Mouse (Mus musculus): Measurements from ENCODE around the gene Nlgn1. TPM values are rescaled to one million over a fixed set of nuclear protein-coding genes. Genes with fewer than 3 reads are reported as not detected.

Nlgn1 gene
- polyA plus RNA-seq, 1 experiment, result 0.09 TPM

DNA sequence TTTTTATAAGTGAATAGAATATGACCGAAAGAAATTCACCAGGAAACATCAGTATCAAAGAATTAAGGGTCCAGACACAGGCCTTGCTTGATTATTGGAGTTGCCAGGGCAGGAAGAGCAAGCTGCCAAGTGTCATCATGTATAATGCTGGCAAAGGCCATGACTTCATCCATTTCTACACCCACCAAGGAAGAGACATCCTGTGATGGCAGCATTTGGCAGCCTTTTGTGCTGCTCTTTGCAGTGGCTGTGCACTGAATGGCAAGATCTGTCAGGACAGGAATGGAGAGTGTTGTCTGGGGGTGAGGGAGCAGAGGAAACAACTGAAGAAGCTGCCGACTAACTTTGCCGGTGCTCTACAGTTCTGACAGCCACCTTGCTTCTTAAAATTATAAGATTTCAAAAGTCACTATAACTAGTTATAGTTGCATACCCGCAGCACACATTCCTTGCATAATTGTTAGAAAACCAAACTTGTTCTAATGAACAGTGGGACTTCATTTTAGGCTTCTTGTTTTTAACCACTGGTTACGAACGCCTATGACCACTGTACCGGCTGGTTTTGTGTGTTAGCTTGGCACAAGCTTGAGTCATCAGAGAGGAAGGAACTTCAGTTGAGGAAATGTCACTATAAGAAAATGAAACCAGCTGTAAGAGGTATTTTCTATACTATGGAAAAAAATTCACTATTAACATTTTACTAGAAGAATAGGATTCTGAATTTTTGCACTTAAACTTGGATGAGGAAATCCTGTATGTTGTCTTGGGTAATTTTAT lies 487.4 kb downstream of the Nlgn1 start:
- 79% methylated on average over 7 of the region's 7 CpGs for WGBS
- H3K4me1 ChIP-seq (ENCODE audit: control insufficient read depth, insufficient read depth, insufficient read length, low read length), result no peaks in the 10 kb centered on the region
- no peak for TF ChIP-seq POLR2A (IDR thresholded peaks at IDR 0.05; ENCODE audit: low read depth, low read length)

DNA sequence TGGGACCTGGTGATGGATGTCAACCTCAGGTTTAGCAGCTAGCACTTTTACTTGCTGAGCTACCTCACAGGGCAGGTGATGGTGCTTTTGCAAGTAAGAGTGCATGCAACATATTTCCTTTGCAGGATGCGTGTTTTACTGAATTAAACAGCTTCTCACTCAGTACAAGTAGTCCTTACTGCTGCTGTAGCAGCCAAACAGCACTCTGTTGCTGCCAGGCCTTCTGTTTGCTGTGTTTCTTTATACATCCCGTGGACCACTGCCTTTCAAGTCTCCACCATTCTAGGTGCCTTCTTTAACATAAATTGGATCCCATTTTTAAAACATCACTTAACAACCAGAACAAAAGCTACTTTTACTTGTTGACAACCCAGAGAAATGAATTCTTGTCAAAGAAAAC lies 502.0 kb downstream of the Nlgn1 start:
- Histone ChIP-seq H3K4me3 (ENCODE audit: low read depth, low read length) (no peak overlapping the region), H3K4me1 (ENCODE audit: control insufficient read depth, insufficient read depth, insufficient read length, low read length) (no peaks in the 10 kb centered on the region), H3K27me3 (ENCODE audit: control insufficient read depth, insufficient read depth, low read length) (no peaks in the 10 kb centered on the region), H3K27ac (ENCODE audit: insufficient read depth, low read depth, low read length) (no peak overlapping the region), H3K36me3 (ENCODE audit: control insufficient read depth, insufficient read depth, low read length) (no peaks in the 10 kb centered on the region)
- WGBS, result 64% methylated on average over 2 of the region's 2 CpGs
- TF ChIP-seq CTCF (IDR thresholded peaks at IDR 0.05; ENCODE audit: extremely low read depth, insufficient read length, insufficient replicate concordance, low read depth, low read length), result no peak
- no peak for TF ChIP-seq POLR2A (IDR thresholded peaks at IDR 0.05; ENCODE audit: low read depth, low read length)

More for the DNA sequence above, 487.4 kb downstream of the Nlgn1 start:
- Histone ChIP-seq H3K4me3 (ENCODE audit: low read depth, low read length) (no peak overlapping the region), H3K27me3 (ENCODE audit: control insufficient read depth, insufficient read depth, low read length) (no peaks in the 10 kb centered on the region), H3K27ac (ENCODE audit: insufficient read depth, low read depth, low read length) (no peak overlapping the region), H3K36me3 (ENCODE audit: control insufficient read depth, insufficient read depth, low read length) (no peaks in the 10 kb centered on the region)

DNA sequence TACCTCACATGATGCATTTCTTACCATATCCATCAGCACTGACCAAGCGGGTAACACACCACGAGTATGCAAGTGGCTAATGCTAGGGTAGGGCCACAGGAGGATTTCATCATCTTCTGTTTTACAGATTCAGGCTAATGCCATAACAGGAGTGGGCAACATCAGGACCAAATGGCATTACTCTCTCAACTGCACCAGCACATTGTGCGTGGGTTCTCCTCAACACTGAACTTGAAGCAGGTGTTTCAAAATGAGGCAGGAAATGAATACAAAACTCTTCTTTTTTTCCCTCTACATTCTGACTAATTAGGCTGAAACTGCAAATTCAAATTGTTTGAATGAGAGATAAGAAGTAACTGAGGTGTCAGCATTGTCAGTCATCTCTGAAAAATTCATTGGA lies 518.9 kb downstream of the Nlgn1 start:
- Histone ChIP-seq H3K27me3 (ENCODE audit: control insufficient read depth, insufficient read depth, low read length) (no peaks in the 10 kb centered on the region), H3K36me3 (ENCODE audit: control insufficient read depth, insufficient read depth, low read length) (no peaks in the 10 kb centered on the region), H3K4me1 (ENCODE audit: control insufficient read depth, insufficient read depth, insufficient read length, low read length) (no peaks in the 10 kb centered on the region), H3K4me3 (ENCODE audit: low read depth, low read length) (no peak overlapping the region), H3K27ac (ENCODE audit: insufficient read depth, low read depth, low read length) (no peak overlapping the region)
- 90% methylated on average over 3 of the region's 3 CpGs for WGBS
- no peak for TF ChIP-seq CTCF (IDR thresholded peaks at IDR 0.05; ENCODE audit: extremely low read depth, insufficient read length, insufficient replicate concordance, low read depth, low read length)

DNA sequence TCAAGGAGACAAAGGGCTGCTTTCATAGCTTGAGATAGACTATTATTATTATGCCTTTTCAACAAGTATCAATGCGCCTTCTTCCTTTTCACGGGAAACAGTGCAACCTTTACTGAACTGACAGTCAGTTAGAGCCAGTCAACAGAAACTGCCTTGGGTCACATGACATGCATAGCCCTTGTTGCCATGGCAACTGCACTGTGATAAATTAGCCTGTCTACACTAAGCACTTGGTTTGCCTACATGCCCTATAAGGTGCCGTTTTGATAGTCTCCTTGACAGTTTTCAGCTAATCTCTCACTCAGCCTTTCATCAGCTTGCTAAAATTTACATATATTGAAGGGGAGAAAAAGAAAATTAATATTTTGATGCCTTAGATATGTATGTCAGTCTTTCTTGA lies 524.7 kb downstream of the Nlgn1 start:
- TF ChIP-seq POLR2A (IDR thresholded peaks at IDR 0.05; ENCODE audit: low read depth, low read length) (no peak), CTCF (IDR thresholded peaks at IDR 0.05; ENCODE audit: extremely low read depth, insufficient read length, insufficient replicate concordance, low read depth, low read length) (no peak)
- no peaks in the 10 kb centered on the region for H3K27me3 ChIP-seq (ENCODE audit: control insufficient read depth, insufficient read depth, low read length)
- H3K4me3 ChIP-seq (ENCODE audit: low read depth, low read length), result no peak overlapping the region
- H3K4me1 ChIP-seq (ENCODE audit: control insufficient read depth, insufficient read depth, insufficient read length, low read length), result no peaks in the 10 kb centered on the region
- H3K36me3 ChIP-seq (ENCODE audit: control insufficient read depth, insufficient read depth, low read length), result no peaks in the 10 kb centered on the region
- WGBS, result 35% methylated on average over 3 of the region's 3 CpGs
- no peak overlapping the region for H3K27ac ChIP-seq (ENCODE audit: insufficient read depth, low read depth, low read length)

DNA sequence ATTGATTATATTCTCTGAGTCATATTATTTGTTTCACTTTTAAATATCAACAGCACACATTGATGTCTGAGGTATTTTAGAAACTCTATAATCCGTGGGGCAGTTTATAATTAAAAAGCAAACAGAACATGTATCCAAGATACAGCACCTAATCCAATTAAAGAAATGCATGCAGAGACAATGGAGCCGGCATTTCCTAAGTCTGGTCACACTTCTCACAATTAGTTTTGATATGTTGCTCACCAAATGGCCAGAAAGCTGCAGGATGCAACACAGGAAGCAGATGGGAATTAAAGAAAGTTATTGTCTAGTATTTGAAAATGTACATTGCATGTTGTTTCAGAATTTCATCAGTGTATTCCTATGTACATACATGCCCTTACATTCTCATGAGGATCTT lies 550.6 kb downstream of the Nlgn1 start:
- 72% methylated on average over 2 of the region's 2 CpGs for WGBS
- no peak overlapping the region for H3K27ac ChIP-seq (ENCODE audit: insufficient read depth, low read depth, low read length)
- no peak overlapping the region for H3K4me3 ChIP-seq (ENCODE audit: low read depth, low read length)
- no peaks in the 10 kb centered on the region for H3K27me3 ChIP-seq (ENCODE audit: control insufficient read depth, insufficient read depth, low read length)
- H3K4me1 ChIP-seq (ENCODE audit: control insufficient read depth, insufficient read depth, insufficient read length, low read length), result no peaks in the 10 kb centered on the region
- H3K36me3 ChIP-seq (ENCODE audit: control insufficient read depth, insufficient read depth, low read length), result no peaks in the 10 kb centered on the region
- no peak for TF ChIP-seq CTCF (IDR thresholded peaks at IDR 0.05; ENCODE audit: extremely low read depth, insufficient read length, insufficient replicate concordance, low read depth, low read length)
- TF ChIP-seq POLR2A (IDR thresholded peaks at IDR 0.05; ENCODE audit: low read depth, low read length), result no peak

DNA sequence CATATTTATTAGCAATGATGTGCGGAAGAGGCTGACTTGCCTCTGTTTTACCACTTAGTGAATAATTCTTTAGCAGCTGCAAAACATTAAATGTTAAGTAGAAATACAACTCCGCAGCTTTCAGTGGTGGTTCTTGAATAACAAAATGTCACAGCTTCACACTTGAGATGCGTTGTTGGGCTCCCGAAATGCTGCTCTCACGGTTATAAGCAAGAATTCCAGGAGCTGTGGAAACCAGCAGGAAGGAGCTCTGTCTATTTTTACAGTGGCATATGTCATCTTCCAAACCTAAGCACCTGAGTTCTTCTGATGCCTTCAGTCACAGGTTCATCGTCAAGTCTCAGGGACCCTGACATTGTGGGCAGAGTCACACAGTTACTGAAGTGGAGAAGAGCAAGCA lies 556.8 kb downstream of the Nlgn1 start:
- Histone ChIP-seq H3K27ac (ENCODE audit: insufficient read depth, low read depth, low read length) (no peak overlapping the region), H3K27me3 (ENCODE audit: control insufficient read depth, insufficient read depth, low read length) (no peaks in the 10 kb centered on the region)
- WGBS, result 84% methylated on average over 6 of the region's 6 CpGs

DNA sequence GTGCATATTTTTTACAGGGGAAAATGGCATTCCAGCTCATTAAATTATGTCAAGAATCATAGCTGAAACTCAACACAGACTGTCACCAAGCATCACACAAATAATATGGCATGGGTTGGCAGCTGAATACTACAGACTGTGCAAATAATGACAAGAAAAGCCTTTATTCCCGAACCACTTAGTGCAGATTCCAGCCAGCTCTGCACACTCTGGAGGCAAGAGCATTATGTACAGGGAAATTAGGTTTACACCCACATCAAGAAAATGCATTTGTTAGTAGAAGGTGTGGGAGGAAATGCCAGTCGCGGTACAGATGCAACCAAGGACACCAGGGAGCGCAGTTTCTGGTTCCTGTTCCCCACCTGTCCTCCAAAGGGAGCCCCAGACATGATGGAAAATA lies 558.4 kb downstream of the Nlgn1 start:
- WGBS, result 72% methylated on average over 4 of the region's 4 CpGs
- Histone ChIP-seq H3K36me3 (ENCODE audit: control insufficient read depth, insufficient read depth, low read length) (no peaks in the 10 kb centered on the region), H3K4me3 (ENCODE audit: low read depth, low read length) (no peak overlapping the region), H3K27ac (ENCODE audit: insufficient read depth, low read depth, low read length) (no peak overlapping the region), H3K4me1 (ENCODE audit: control insufficient read depth, insufficient read depth, insufficient read length, low read length) (no peaks in the 10 kb centered on the region), H3K27me3 (ENCODE audit: control insufficient read depth, insufficient read depth, low read length) (no peaks in the 10 kb centered on the region)
- TF ChIP-seq POLR2A (IDR thresholded peaks at IDR 0.05; ENCODE audit: low read depth, low read length) (no peak), CTCF (IDR thresholded peaks at IDR 0.05; ENCODE audit: extremely low read depth, insufficient read length, insufficient replicate concordance, low read depth, low read length) (no peak)

More for the DNA sequence above, 556.8 kb downstream of the Nlgn1 start:
- TF ChIP-seq CTCF (IDR thresholded peaks at IDR 0.05; ENCODE audit: extremely low read depth, insufficient read length, insufficient replicate concordance, low read depth, low read length) (no peak), POLR2A (IDR thresholded peaks at IDR 0.05; ENCODE audit: low read depth, low read length) (no peak)
- no peak overlapping the region for H3K4me3 ChIP-seq (ENCODE audit: low read depth, low read length)
- no peaks in the 10 kb centered on the region for H3K36me3 ChIP-seq (ENCODE audit: control insufficient read depth, insufficient read depth, low read length)
- no peaks in the 10 kb centered on the region for H3K4me1 ChIP-seq (ENCODE audit: control insufficient read depth, insufficient read depth, insufficient read length, low read length)

Data from small intestine, adult 2 months (tissue).